Mouse (Mus musculus) embryonic fibroblast, embryonic 13.5 days (primary cell): Measurements from ENCODE around the gene Aasdh.

Experiments used
- CTCF ChIP-seq: IDR thresholded peaks from 2 replicates; pipeline ENCODE4 v1.5.1; 2011; ENCODE audit warnings: mild to moderate bottlenecking, control low read depth, low read length, moderate library complexity, borderline replicate concordance; ENCODE audit not compliant: insufficient read depth
- POLR2A ChIP-seq: IDR thresholded peaks from 2 replicates; pipeline ENCODE4 v1.6.1; 2011; ENCODE audit warnings: low read depth, mild to moderate bottlenecking, control low read depth, low read length, moderate library complexity

DNA sequence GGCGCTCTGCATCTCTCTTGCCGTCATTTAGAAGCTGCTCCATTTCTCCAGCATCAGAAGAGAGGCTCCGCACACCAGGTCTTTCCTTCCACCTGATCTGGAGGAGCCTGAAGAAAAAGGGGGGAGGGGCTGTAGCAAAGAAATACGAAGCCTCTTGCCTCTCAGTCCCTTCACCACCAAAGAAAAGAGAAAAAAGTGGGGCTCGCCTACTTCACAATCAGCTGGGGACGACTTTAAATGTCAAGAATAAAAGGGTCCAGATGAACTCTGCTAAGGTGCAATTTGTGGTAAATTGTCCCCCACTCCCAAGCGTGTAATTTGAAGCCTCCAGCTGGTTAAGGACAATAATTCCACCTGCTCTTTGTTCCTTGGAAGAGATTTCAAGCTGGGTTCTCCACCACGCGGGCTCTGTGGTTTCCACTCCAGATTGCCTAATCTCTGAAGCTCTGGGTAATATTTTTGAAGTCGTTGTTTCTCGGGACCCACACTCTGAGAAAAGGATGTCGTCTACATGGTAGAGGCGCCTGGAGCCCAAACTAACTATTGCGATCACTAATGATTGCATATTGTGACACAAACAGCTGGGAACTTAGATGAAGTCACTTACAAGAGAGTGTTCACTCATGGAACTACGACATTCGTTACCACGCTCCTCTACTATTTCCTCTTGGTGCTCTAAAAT, 72.6 kb downstream of the Aasdh start:
- TF ChIP-seq CTCF, result no peak
- TF ChIP-seq POLR2A, result no peak
